ENCODE assay signal across 1 mouse cellular context in the genomic region with DNA sequence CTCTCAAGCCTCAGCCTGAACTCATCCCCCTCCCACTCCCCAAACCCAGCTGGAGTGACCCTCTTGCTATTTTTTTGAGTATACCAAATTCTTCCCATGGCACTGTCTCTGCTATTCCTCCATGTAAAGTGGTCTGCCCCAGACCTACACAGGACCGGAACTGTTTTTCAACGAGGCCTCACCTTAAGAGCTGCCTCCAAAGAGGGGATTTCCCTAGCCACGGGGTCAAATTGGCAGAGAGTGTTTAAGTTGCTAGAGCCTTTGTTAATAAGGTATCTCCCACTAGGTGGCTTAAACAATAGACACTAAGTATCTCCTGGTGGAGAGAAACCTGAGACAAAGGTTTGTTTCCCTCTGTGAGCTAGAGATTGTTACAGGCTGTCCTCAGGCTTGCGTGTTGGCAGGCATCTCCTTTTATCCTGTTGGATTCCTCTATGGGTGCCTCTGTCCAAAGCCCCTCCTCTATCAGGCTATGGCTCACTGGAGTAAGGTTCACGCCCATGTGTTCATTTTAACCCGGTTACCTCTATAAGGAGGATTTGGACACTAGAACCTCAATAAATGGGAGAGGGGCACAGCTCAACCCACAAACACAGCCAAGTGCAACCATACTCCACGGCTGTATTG.
TF ChIP-seq lines count a peak whose summit lies in the region.

No protein-coding gene starts in this region.

TF ChIP-seq in CH12.LX, 34 proteins besides CTCF, POLR2A, EP300 and RAD21 (continued from another document):
- TF ChIP-seq MXI1 (IDR thresholded peaks at IDR 0.05; ENCODE audit: low read depth, low read length) (0 out of 2 replicates have a peak, but pooled peaks have one; percentile 27), JUN (IDR thresholded peaks at IDR 0.05; ENCODE audit: insufficient read depth, low read depth, low read length) (peak; percentile 11; the same call in 1 of the 2 replicates), USF2 (conservative IDR thresholded peaks at IDR 0.05; ENCODE audit: low read depth, low read length) (0 out of 2 replicates have a peak, but pooled peaks have one; percentile 11), SIN3A (IDR thresholded peaks at IDR 0.05; ENCODE audit: low read length) (0 out of 2 replicates have a peak, but pooled peaks have one; percentile 50), USF1 (IDR thresholded peaks at IDR 0.05; ENCODE audit: low read depth, low read length) (peak; percentile 28; the same call in 1 of the 2 replicates), ZMIZ1 (IDR thresholded peaks at IDR 0.05; ENCODE audit: low read depth, low read length) (peak; percentile 67; the same call in 1 of the 2 replicates), PAX5 (IDR thresholded peaks at IDR 0.05; ENCODE audit: low read length) (no peak), TCF12 (IDR thresholded peaks at IDR 0.05; ENCODE audit: low read depth, low read length) (peak; percentile 74; the same call in 1 of the 2 replicates), SMC3 (IDR thresholded peaks at IDR 0.05; ENCODE audit: low read depth, low read length) (peak; percentile 58), HCFC1 (IDR thresholded peaks at IDR 0.05; ENCODE audit: low read depth, low read length) (peak; percentile 26), RCOR1 (conservative IDR thresholded peaks at IDR 0.05; ENCODE audit: low read depth, low read length) (no peak; the same call in 1 of the 2 replicates), POLR2AphosphoS2 (IDR thresholded peaks at IDR 0.05; ENCODE audit: low read depth, low read length) (no peak), NELFE (IDR thresholded peaks at IDR 0.05; ENCODE audit: low read depth, low read length) (peak; percentile 57; the same call in 1 of the 2 replicates), ZC3H11A (IDR thresholded peaks at IDR 0.05; ENCODE audit: low read depth, low read length) (no peak), NRF1 (IDR thresholded peaks at IDR 0.05; ENCODE audit: low read depth, low read length) (no peak), MAX (IDR thresholded peaks at IDR 0.05; ENCODE audit: low read length) (0 out of 2 replicates have a peak, but pooled peaks have one; percentile 48), MAZ (IDR thresholded peaks at IDR 0.05; ENCODE audit: low read depth, low read length) (0 out of 2 replicates have a peak, but pooled peaks have one; percentile 31), JUND (conservative IDR thresholded peaks at IDR 0.05; ENCODE audit: low read depth, low read length) (no peak), KAT2A (IDR thresholded peaks at IDR 0.05; ENCODE audit: insufficient replicate concordance, low read length) (no peak), UBTF (IDR thresholded peaks at IDR 0.05; ENCODE audit: low read depth, low read length) (no peak), ZKSCAN1 (IDR thresholded peaks at IDR 0.05; ENCODE audit: borderline replicate concordance, low read depth, low read length) (no peak), MAFK (IDR thresholded peaks at IDR 0.05; ENCODE audit: insufficient replicate concordance, low read length) (no peak)
